35 mouse cellular contexts compared by ENCODE assay signal in the genomic region with DNA sequence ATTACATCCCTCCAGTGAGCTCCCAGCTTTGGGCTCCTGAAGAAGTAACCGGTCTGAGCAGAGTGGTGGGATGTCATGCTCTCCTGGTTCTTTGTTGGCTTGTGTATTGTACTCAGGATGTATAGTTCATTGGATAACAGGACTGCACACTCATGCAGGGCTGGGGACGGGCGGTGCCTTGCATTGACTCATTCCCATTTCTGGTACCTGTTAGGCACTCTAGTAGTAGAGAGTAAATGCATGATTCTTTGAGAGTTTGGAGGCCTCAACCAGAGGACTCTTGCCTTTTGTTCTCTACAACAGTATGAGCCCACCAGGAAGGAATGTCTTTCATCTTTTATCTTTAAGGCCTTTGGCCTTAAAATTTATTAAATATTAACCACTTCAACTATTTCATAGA. TPM values are rescaled to one million over a fixed set of nuclear protein-coding genes. Genes with fewer than 3 reads are reported as not detected.
DNase-seq lines count a peak whose midpoint lies in the region; ATAC-seq lines count a peak whose summit lies in the region.
"Had no signal": no experiment of that assay in that cellular context is flagged by ENCODE, and none has a peak within 500 bp of the region (broad histone marks: within the 10 kb centered on the region; RNA-seq: fewer than 3 reads in every experiment).

No protein-coding gene starts in this region.

- no peaks in the 10 kb centered on the region for H3K4me1 ChIP-seq in intestine, embryonic 14.5 days (replicated peaks; ENCODE audit: control insufficient read depth, insufficient read depth, low read length)
- peaks cover 4% of the 10 kb centered on the region; the same call in 1 of the 2 replicates for H3K4me1 ChIP-seq in intestine, embryonic 16.5 days (ENCODE audit: control insufficient read depth, insufficient read depth, low read length)
- H3K4me1 ChIP-seq in stomach, embryonic 14.5 days (ENCODE audit: control insufficient read depth, insufficient read depth, low read length), result no peaks in the 10 kb centered on the region
- H3K4me1 ChIP-seq: embryonic facial prominence, embryonic 10.5 days; embryonic facial prominence, embryonic 13.5 days; forebrain, embryonic 12.5 days; hindbrain, embryonic 10.5 days; hindbrain, embryonic 13.5 days had no signal

- intact Hi-C loops in left cerebral cortex, postnatal 4 days (cut with DNase I), result no loop called here

- no peaks in the 10 kb centered on the region for H3K27me3 ChIP-seq in intestine, embryonic 14.5 days (replicated peaks; ENCODE audit: control insufficient read depth, insufficient read depth, low read length)
- no peaks in the 10 kb centered on the region for H3K27me3 ChIP-seq in intestine, embryonic 16.5 days (replicated peaks; ENCODE audit: control insufficient read depth, insufficient read depth, low read length)
- H3K27me3 ChIP-seq in stomach, embryonic 14.5 days (ENCODE audit: control insufficient read depth, insufficient read depth, low read length), result no peaks in the 10 kb centered on the region
- H3K27me3 ChIP-seq: CH12.LX; embryonic facial prominence, embryonic 13.5 days; forebrain, embryonic 12.5 days; forebrain, embryonic 15.5 days; hindbrain, embryonic 13.5 days; Patski had no signal

- no peaks in the 10 kb centered on the region for H3K9me3 ChIP-seq in intestine, embryonic 14.5 days (ENCODE audit: control insufficient read depth, low read length)
- H3K9me3 ChIP-seq in intestine, embryonic 16.5 days (ENCODE audit: control insufficient read depth, low read length), result no peaks in the 10 kb centered on the region
- H3K9me3 ChIP-seq in stomach, embryonic 14.5 days (ENCODE audit: control insufficient read depth, low read depth, low read length), result no peaks in the 10 kb centered on the region
- H3K9me3 ChIP-seq: embryonic facial prominence, embryonic 10.5 days; embryonic facial prominence, embryonic 13.5 days; forebrain, embryonic 12.5 days; forebrain, embryonic 15.5 days; G1E; hindbrain, embryonic 10.5 days; hindbrain, embryonic 13.5 days had no signal

- DNase-seq in intestine, embryonic 14.5 days (ENCODE audit: low spot score), result no peak
- no peak for DNase-seq in right cerebral cortex, postnatal 10 days (ENCODE audit: low spot score in 2 of 2)
- DNase-seq in left cerebral cortex, postnatal 4 days, result no peak
- DNase-seq in layer of hippocampus, adult 11-12 months (ENCODE audit: low spot score), result no peak
- DNase-seq: adrenal gland, postnatal 10 days; B cell, adult 2 months; cerebellum, adult 11 months; cerebellum, adult 2 months; cerebellum, adult 9-11 months; cerebellum, postnatal 25 days; gastrocnemius, postnatal 10 days; gastrocnemius, postnatal 36 days; heart, postnatal 36 days had no signal

- no peak overlapping the region for H3K4me2 ChIP-seq in intestine, embryonic 14.5 days (ENCODE audit: low read length)
- no peak overlapping the region for H3K4me2 ChIP-seq in intestine, embryonic 16.5 days (ENCODE audit: low read depth, low read length)
- no peak overlapping the region for H3K4me2 ChIP-seq in stomach, embryonic 14.5 days (replicated peaks; ENCODE audit: low read depth, low read length)
- H3K4me2 ChIP-seq: embryonic facial prominence, embryonic 13.5 days; forebrain, embryonic 12.5 days; forebrain, embryonic 15.5 days; heart, embryonic 11.5 days; hindbrain, embryonic 13.5 days had no signal

- no peaks in the 10 kb centered on the region for H3K36me3 ChIP-seq in intestine, embryonic 14.5 days (ENCODE audit: control insufficient read depth, insufficient read depth, low read length)
- H3K36me3 ChIP-seq in intestine, embryonic 16.5 days (ENCODE audit: control insufficient read depth, insufficient read depth, low read length), result no peaks in the 10 kb centered on the region
- H3K36me3 ChIP-seq in stomach, embryonic 14.5 days (ENCODE audit: control insufficient read depth, insufficient read depth, low read length), result no peaks in the 10 kb centered on the region
- H3K36me3 ChIP-seq: embryonic facial prominence, embryonic 10.5 days; embryonic facial prominence, embryonic 13.5 days; forebrain, embryonic 12.5 days; forebrain, embryonic 15.5 days; hindbrain, embryonic 10.5 days had no signal

- H3K27ac ChIP-seq in intestine, embryonic 14.5 days (ENCODE audit: low read depth), result no peak overlapping the region
- 0 out of 2 replicates have a peak overlapping the region, but pooled peaks have one; percentile 2 for H3K27ac ChIP-seq in intestine, embryonic 16.5 days (ENCODE audit: low read length)
- no peak overlapping the region for H3K27ac ChIP-seq in stomach, embryonic 14.5 days (ENCODE audit: low read length)
- H3K27ac ChIP-seq: embryonic facial prominence, embryonic 10.5 days; embryonic facial prominence, embryonic 13.5 days; forebrain, embryonic 12.5 days; forebrain, embryonic 15.5 days; hindbrain, embryonic 10.5 days; hindbrain, embryonic 13.5 days had no signal

- no peak overlapping the region for H3K9ac ChIP-seq in intestine, embryonic 14.5 days (ENCODE audit: low read length)
- H3K9ac ChIP-seq in intestine, embryonic 16.5 days (ENCODE audit: low read depth, low read length), result no peak overlapping the region
- H3K9ac ChIP-seq in stomach, embryonic 14.5 days (replicated peaks; ENCODE audit: low read depth, low read length), result no peak overlapping the region
- H3K9ac ChIP-seq: embryonic facial prominence, embryonic 13.5 days; forebrain, embryonic 12.5 days; forebrain, embryonic 15.5 days; hindbrain, embryonic 13.5 days had no signal

- H3K4me3 ChIP-seq in intestine, embryonic 14.5 days (ENCODE audit: low read depth, low read length), result no peak overlapping the region
- H3K4me3 ChIP-seq in intestine, embryonic 16.5 days (ENCODE audit: low read length), result no peak overlapping the region
- no peak overlapping the region for H3K4me3 ChIP-seq in stomach, embryonic 14.5 days (ENCODE audit: low read depth, low read length)
- H3K4me3 ChIP-seq: embryonic facial prominence, embryonic 10.5 days; embryonic facial prominence, embryonic 13.5 days; erythroblast, embryonic 14.5 days; forebrain, embryonic 12.5 days; forebrain, embryonic 15.5 days; hindbrain, embryonic 10.5 days; hindbrain, embryonic 13.5 days had no signal

- WGBS in intestine, embryonic 14.5 days, result 73% methylated on average over 3 of the region's 3 CpGs
- 76% methylated on average over 3 of the region's 3 CpGs for WGBS in intestine, embryonic 16.5 days
- 69% methylated on average over 3 of the region's 3 CpGs for WGBS in stomach, embryonic 14.5 days

- peak; percentile 58; the same call in 1 of the 2 replicates for ATAC-seq in intestine, embryonic 14.5 days (replicated peaks; ENCODE audit: low FRiP score, low TSS enrichment, low read depth)
- peak; percentile 82 for ATAC-seq in intestine, embryonic 16.5 days
- peak; percentile 49; the same call in 1 of the 2 replicates for ATAC-seq in stomach, embryonic 14.5 days (ENCODE audit: insufficient number of reproducible peaks, insufficient read depth, low FRiP score, low read depth)
- ATAC-seq: forebrain, embryonic 15.5 days; hindbrain, embryonic 16.5 days; Patski had no signal

RNA-seq across cellular contexts. Expression of gene Gm21985, which starts 10.8 kb away (rescaled TPM):
- not detected in 2 replicates for polyA plus RNA-seq in intestine, embryonic 14.5 days (2014; fragmentation: Nextera tagmentation; extraction: Ambion mirVana)
- polyA plus RNA-seq in intestine, embryonic 16.5 days (2015; fragmentation: Nextera tagmentation; extraction: Ambion mirVana), result not detected in 2 replicates
- not detected in 2 replicates for polyA plus RNA-seq in stomach, embryonic 14.5 days (2014; fragmentation: Nextera tagmentation; extraction: Ambion mirVana)
- under 1 TPM in 1 of 2 experiments, not detected in 1; 0.64 TPM for total RNA-seq in left cerebral cortex, postnatal 4 days (2021)
- total RNA-seq: adrenal gland, postnatal 4 days; common myeloid progenitor, adult 5-6 weeks had no signal
- polyA plus RNA-seq: cerebellum, adult 2 months; embryonic facial prominence, embryonic 10.5 days; embryonic facial prominence, embryonic 13.5 days; erythroblast, embryonic 14.5 days; forebrain, embryonic 12.5 days; G1E; heart, embryonic 14.5 days; heart, postnatal 0 days; hindbrain, embryonic 10.5 days; hindbrain, embryonic 13.5 days; hindbrain, embryonic 16.5 days had no signal

RNA-seq across cellular contexts. Expression of gene Slc12a6, which starts 11.2 kb away (rescaled TPM):
- polyA plus RNA-seq in intestine, embryonic 14.5 days (2014; fragmentation: Nextera tagmentation; extraction: Ambion mirVana), result 17.7 and 18.1 TPM in 2 replicates
- polyA plus RNA-seq in intestine, embryonic 16.5 days (2015; fragmentation: Nextera tagmentation; extraction: Ambion mirVana), result 11.9 and 14.9 TPM in 2 replicates
- 18.9 and 19.9 TPM in 2 replicates for polyA plus RNA-seq in stomach, embryonic 14.5 days (2014; fragmentation: Nextera tagmentation; extraction: Ambion mirVana)
- total RNA-seq in left cerebral cortex, postnatal 4 days (2021), result 10 to 100 TPM; 84.1 to 87.2 TPM

RNA-seq across cellular contexts. Expression of gene Nop10, which starts 15.1 kb away (rescaled TPM):
- polyA plus RNA-seq in intestine, embryonic 14.5 days (2014; fragmentation: Nextera tagmentation; extraction: Ambion mirVana), result 255 and 275 TPM in 2 replicates
- polyA plus RNA-seq in intestine, embryonic 16.5 days (2015; fragmentation: Nextera tagmentation; extraction: Ambion mirVana), result 214 and 238 TPM in 2 replicates
- polyA plus RNA-seq in stomach, embryonic 14.5 days (2014; fragmentation: Nextera tagmentation; extraction: Ambion mirVana), result 197 and 199 TPM in 2 replicates
- 10 to 100 TPM; 72.4 to 79.6 TPM for total RNA-seq in left cerebral cortex, postnatal 4 days (2021)

RNA-seq across cellular contexts. Expression of gene Nutm1, which starts 17.8 kb away (rescaled TPM):
- 0.08 TPM in 1 of 2 replicates, not detected in the other for polyA plus RNA-seq in intestine, embryonic 14.5 days (2014; fragmentation: Nextera tagmentation; extraction: Ambion mirVana)
- polyA plus RNA-seq in intestine, embryonic 16.5 days (2015; fragmentation: Nextera tagmentation; extraction: Ambion mirVana), result 0.04 TPM in 1 of 2 replicates, not detected in the other
- not detected in 2 replicates for polyA plus RNA-seq in stomach, embryonic 14.5 days (2014; fragmentation: Nextera tagmentation; extraction: Ambion mirVana)
- total RNA-seq in left cerebral cortex, postnatal 4 days (2021), result not detected
- total RNA-seq: adrenal gland, adult 18-20 months; adrenal gland, postnatal 10 days; adrenal gland, postnatal 4 days; CH12.LX; common myeloid progenitor, adult 5-6 weeks; gastrocnemius, adult 18-20 months; gastrocnemius, postnatal 10 days; gastrocnemius, postnatal 36 days; granulocyte monocyte progenitor cell, adult 5-6 weeks; heart, adult 8-10 months; heart, postnatal 36 days had no signal
- polyA plus RNA-seq: cerebellum, adult 2 months; embryonic facial prominence, embryonic 10.5 days; embryonic facial prominence, embryonic 13.5 days; erythroblast, embryonic 14.5 days; forebrain, embryonic 12.5 days; heart, embryonic 14.5 days; heart, postnatal 0 days; hindbrain, embryonic 10.5 days had no signal

RNA-seq across cellular contexts. Expression of gene Lpcat4, which starts 37.6 kb away (rescaled TPM):
- polyA plus RNA-seq in intestine, embryonic 14.5 days (2014; fragmentation: Nextera tagmentation; extraction: Ambion mirVana), result 23.8 and 28.1 TPM in 2 replicates
- 19.9 and 22.6 TPM in 2 replicates for polyA plus RNA-seq in intestine, embryonic 16.5 days (2015; fragmentation: Nextera tagmentation; extraction: Ambion mirVana)
- polyA plus RNA-seq in stomach, embryonic 14.5 days (2014; fragmentation: Nextera tagmentation; extraction: Ambion mirVana), result 23.0 and 26.4 TPM in 2 replicates
- 10 to 100 TPM; 47.7 to 50.4 TPM for total RNA-seq in left cerebral cortex, postnatal 4 days (2021)
